Mouse (Mus musculus) C2C12 (cell line): ENCODE measurements at regions not wholly inside any gene's neighbourhood (a gene's known extent, or its start where the extent isn't known, plus 50 kb on each side); places are given as distances from the start of the nearest gene placed in this dataset.

Experiments used
- H3K27me3 ChIP-seq: one replicate; pipeline ENCODE4 v1.6.1; 2011; ENCODE audit not compliant: control insufficient read depth, insufficient read depth, insufficient read length
- H3K36me3 ChIP-seq: one replicate; pipeline ENCODE4 v1.6.1; 2011; ENCODE audit not compliant: control insufficient read depth, insufficient read depth
- H3K4me3 ChIP-seq: one replicate; pipeline ENCODE4 v1.5.1; 2011; ENCODE audit warnings: mild to moderate bottlenecking, control low read depth; ENCODE audit not compliant: poor library complexity, insufficient read depth, severe bottlenecking
- H3K79me2 ChIP-seq: one replicate; pipeline ENCODE4 v1.6.1; 2011; ENCODE audit not compliant: control insufficient read depth, insufficient read depth
- H3K79me3 ChIP-seq: one replicate; pipeline ENCODE4 v1.6.1; 2011; ENCODE audit warnings: low read depth, control low read depth
- H3ac ChIP-seq: one replicate; pipeline ENCODE3; 2011; ENCODE audit warnings: low read depth; ENCODE audit not compliant: control insufficient read depth, insufficient read length
- CEBPB ChIP-seq: IDR thresholded peaks from one replicate; pipeline ENCODE4 v1.6.1; 2011; ENCODE audit warnings: low read depth, mild to moderate bottlenecking, control low read depth, moderate library complexity
- CTCF ChIP-seq: IDR thresholded peaks from one replicate; pipeline ENCODE4 v1.5.1; 2011; ENCODE audit not compliant: control insufficient read depth, insufficient read depth, insufficient read length
- FOSL1 ChIP-seq: IDR thresholded peaks from one replicate; pipeline ENCODE4 v1.8.0; 2011; ENCODE audit warnings: mild to moderate bottlenecking, low read length; ENCODE audit not compliant: poor library complexity, insufficient read depth, severe bottlenecking
- MAX ChIP-seq: IDR thresholded peaks from one replicate; pipeline ENCODE4 v1.6.1; 2011; ENCODE audit warnings: mild to moderate bottlenecking, control low read depth
- MYOD1 ChIP-seq: IDR thresholded peaks from one replicate; pipeline ENCODE4 v1.6.1; 2011; ENCODE audit warnings: low read depth; ENCODE audit not compliant: control insufficient read depth, insufficient read length
- MYOG ChIP-seq: IDR thresholded peaks from one replicate; pipeline ENCODE4 v1.6.1; 2011; ENCODE audit not compliant: control insufficient read depth, insufficient read length; ENCODE audit errors: extremely low read depth
- USF1 ChIP-seq: IDR thresholded peaks from one replicate; pipeline ENCODE4 v1.6.1; 2011; ENCODE audit warnings: low read depth, mild to moderate bottlenecking, control low read depth, moderate library complexity

GRCm38 (mm10) chr1:186312698-186313097 lies 195.6 kb upstream of the Lyplal1 start:
- no peak for TF ChIP-seq MAX
- TF ChIP-seq CTCF, result no peak
- no peak for TF ChIP-seq MYOG
- TF ChIP-seq FOSL1, result no peak
- no peak for TF ChIP-seq MYOD1
- no peak for TF ChIP-seq CEBPB
- TF ChIP-seq USF1, result no peak
- Histone ChIP-seq H3K27me3 (no peaks in the 10 kb centered on the region), H3K36me3 (no peaks in the 10 kb centered on the region), H3K79me3 (no peaks in the 10 kb centered on the region), H3ac (no peak overlapping the region), H3K79me2 (no peaks in the 10 kb centered on the region), H3K4me3 (no peak overlapping the region)

GRCm38 (mm10) chr1:186312008-186312407 lies 194.9 kb upstream of the Lyplal1 start:
- TF ChIP-seq FOSL1 (no peak), USF1 (no peak), MYOG (no peak), MAX (no peak), CEBPB (no peak), MYOD1 (no peak), CTCF (no peak)

GRCm38 (mm10) chr1:186307627-186308026 lies 190.5 kb upstream of the Lyplal1 start:
- Histone ChIP-seq H3K79me3 (no peaks in the 10 kb centered on the region), H3K79me2 (no peaks in the 10 kb centered on the region), H3K27me3 (no peaks in the 10 kb centered on the region), H3ac (no peak overlapping the region), H3K36me3 (no peaks in the 10 kb centered on the region), H3K4me3 (no peak overlapping the region)
- TF ChIP-seq CTCF (no peak), USF1 (no peak), MYOG (no peak), MYOD1 (no peak), FOSL1 (no peak), MAX (no peak), CEBPB (no peak)

More at GRCm38 (mm10) chr1:186312008-186312407, 194.9 kb upstream of the Lyplal1 start:
- no peaks in the 10 kb centered on the region for H3K79me3 ChIP-seq
- no peaks in the 10 kb centered on the region for H3K79me2 ChIP-seq
- H3K4me3 ChIP-seq, result no peak overlapping the region
- no peaks in the 10 kb centered on the region for H3K36me3 ChIP-seq
- H3ac ChIP-seq, result no peak overlapping the region
- H3K27me3 ChIP-seq, result no peaks in the 10 kb centered on the region

DNA sequence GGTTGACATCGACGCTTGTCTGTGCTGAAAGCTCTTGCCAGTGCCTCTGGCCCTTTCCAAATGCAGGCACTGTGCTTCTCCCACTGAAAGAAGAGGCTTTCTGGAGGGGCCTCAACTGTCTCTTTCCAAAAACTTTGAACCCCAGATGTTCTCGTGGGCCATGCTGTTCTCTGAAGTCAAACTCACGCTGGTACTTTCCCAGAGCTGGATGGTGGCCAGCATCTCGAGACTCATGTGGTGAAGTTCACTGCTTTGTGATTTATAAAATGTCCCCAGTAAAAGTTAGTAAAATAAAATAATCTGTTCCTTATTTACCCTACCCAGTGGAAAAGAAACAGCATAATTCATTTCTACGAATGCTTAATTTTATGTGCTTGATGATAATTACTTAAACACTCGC lies 180.4 kb upstream of the Lyplal1 start:
- Histone ChIP-seq H3ac (no peak overlapping the region), H3K36me3 (no peaks in the 10 kb centered on the region), H3K79me3 (no peaks in the 10 kb centered on the region), H3K79me2 (no peaks in the 10 kb centered on the region), H3K4me3 (no peak overlapping the region), H3K27me3 (no peaks in the 10 kb centered on the region)
- no peak for TF ChIP-seq CTCF
- no peak for TF ChIP-seq USF1
- TF ChIP-seq MYOD1, result no peak
- no peak for TF ChIP-seq FOSL1
- TF ChIP-seq MYOG, result no peak
- TF ChIP-seq CEBPB, result no peak

GRCm38 (mm10) chr1:186295201-186295600 lies 178.1 kb upstream of the Lyplal1 start:
- TF ChIP-seq CEBPB, result no peak
- no peak for TF ChIP-seq FOSL1
- no peak for TF ChIP-seq CTCF
- no peak for TF ChIP-seq MYOD1
- no peaks in the 10 kb centered on the region for H3K27me3 ChIP-seq
- no peaks in the 10 kb centered on the region for H3K79me2 ChIP-seq
- no peak overlapping the region for H3K4me3 ChIP-seq
- H3K36me3 ChIP-seq, result no peaks in the 10 kb centered on the region
- H3ac ChIP-seq, result no peak overlapping the region
- H3K79me3 ChIP-seq, result no peaks in the 10 kb centered on the region

DNA sequence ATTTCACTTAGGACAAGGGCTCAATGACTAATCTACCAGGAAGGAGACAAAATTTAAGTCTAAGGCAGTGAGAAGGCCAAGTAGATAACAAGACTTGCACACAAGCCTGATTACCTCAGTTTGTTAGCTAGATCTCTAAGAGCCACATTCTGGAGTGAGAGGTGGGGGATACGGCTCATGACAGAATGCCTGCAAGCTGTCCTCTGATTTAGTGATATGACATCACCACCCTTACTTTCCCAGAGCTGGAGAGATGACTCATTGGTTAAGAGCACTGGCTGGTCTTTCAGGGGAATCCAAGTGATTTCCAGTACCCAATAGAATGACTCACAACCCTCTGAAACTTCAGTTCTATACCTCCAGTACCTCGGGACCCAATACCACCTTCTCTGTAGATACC lies 177.5 kb upstream of the Lyplal1 start:
- H3K36me3 ChIP-seq, result no peaks in the 10 kb centered on the region
- TF ChIP-seq MYOD1, result no peak

More for the DNA sequence above, 177.5 kb upstream of the Lyplal1 start:
- Histone ChIP-seq H3K4me3 (no peak overlapping the region), H3K79me3 (no peaks in the 10 kb centered on the region), H3K27me3 (no peaks in the 10 kb centered on the region), H3ac (no peak overlapping the region), H3K79me2 (no peaks in the 10 kb centered on the region)
